Mouse (Mus musculus) olfactory bulb, adult 2 months (tissue): ENCODE data around the gene Gm2000.

Source experiments
- CTCF ChIP-seq: fragments of 200-500 bp; IDR thresholded peaks from 2 replicates; pipeline ENCODE4 v1.5.1; 2012; ENCODE audit warnings: low read depth, mild to moderate bottlenecking, low read length, moderate library complexity; ENCODE audit not compliant: insufficient read depth
- POLR2A ChIP-seq: fragments of 200-500 bp; IDR thresholded peaks from 2 replicates; pipeline ENCODE4 v1.6.1; 2012; ENCODE audit warnings: mild to moderate bottlenecking, low read depth, low read length, moderate library complexity; ENCODE audit not compliant: insufficient read depth

GRCm38 (mm10) chr1:156345633-156346032, 20.2 kb upstream of the Gm2000 start:
- TF ChIP-seq POLR2A = no peak
- no peak for TF ChIP-seq CTCF
